Mouse (Mus musculus) liver, embryonic 14.5 days (tissue): ENCODE measurements around the gene Sft2d2. TPM values are rescaled to one million over a fixed set of nuclear protein-coding genes. Genes with fewer than 3 reads are reported as not detected.

Source experiments
- ATAC-seq: fragments of 200-750 bp; cut with Nextera tagmentation; 2 replicates; pipeline ENCODE4 v1.8.0; 2017; ENCODE audit warnings: moderate number of reproducible peaks, mild to moderate bottlenecking, moderate library complexity; ENCODE audit not compliant: insufficient read depth
- DNase-seq, 3 experiments: peaks; one replicate each; pipeline ENCODE4 v3.0.0-alpha.2; 2012 to 2013; ENCODE audit warnings: low read depth in 3 of 3, low spot score in 3 of 3
- H3K27ac ChIP-seq: fragments of 300-500 bp; sonication (generic); 2 replicates; pipeline ENCODE4 v1.5.1; 2014; ENCODE audit warnings: moderate library complexity, mild to moderate bottlenecking, control low read depth, inconsistent platforms
- H3K27me3 ChIP-seq: fragments of 300-500 bp; sonication (generic); 2 replicates; pipeline ENCODE4 v1.6.1; 2014; ENCODE audit warnings: mild to moderate bottlenecking, low read length, moderate library complexity; ENCODE audit not compliant: control insufficient read depth, insufficient read depth
- H3K36me3 ChIP-seq: fragments of 300-500 bp; sonication (generic); replicated peaks from 2 replicates; pipeline ENCODE4 v1.6.1; 2014; ENCODE audit warnings: low read depth; ENCODE audit not compliant: control insufficient read depth, insufficient read depth
- H3K4me1 ChIP-seq, 2 experiments: fragments of 200-500 bp in 1 of 2; fragments of 300-500 bp in 1 of 2; sonication (generic) in 1 of 2; replicated peaks; 2 replicates each; pipeline ENCODE4 v1.6.1; 2012 to 2014; ENCODE audit warnings: antibody characterized with exemption in 1 of 2, inconsistent platforms in 1 of 2, low read length in 1 of 2; ENCODE audit not compliant: control insufficient read depth in 2 of 2, insufficient read depth in 2 of 2
- H3K4me2 ChIP-seq: fragments of 300-500 bp; sonication (generic); 2 replicates; pipeline ENCODE4 v1.6.1; 2014; ENCODE audit warnings: low read depth, mild to moderate bottlenecking, control low read depth, moderate library complexity
- H3K4me3 ChIP-seq, 2 experiments: fragments of 200-500 bp in 1 of 2; fragments of 300-500 bp in 1 of 2; sonication (generic) in 1 of 2; 2 replicates each; pipeline ENCODE4 v1.5.1; 2012 to 2014; ENCODE audit warnings: low read depth in 2 of 2, low read length in 2 of 2, mild to moderate bottlenecking in 2 of 2, control low read depth in 1 of 2, inconsistent platforms in 1 of 2, moderate library complexity in 1 of 2; ENCODE audit not compliant: insufficient read depth in 1 of 2
- H3K9ac ChIP-seq: fragments of 300-500 bp; sonication (generic); replicated peaks from 2 replicates; pipeline ENCODE4 v1.6.1; 2014; ENCODE audit warnings: mild to moderate bottlenecking, control low read depth, moderate library complexity
- H3K9me3 ChIP-seq: fragments of 300-500 bp; sonication (generic); 2 replicates; pipeline ENCODE4 v1.6.1; 2016; ENCODE audit warnings: low read length, mixed read lengths; ENCODE audit not compliant: control insufficient read depth
- CTCF ChIP-seq: IDR thresholded peaks from 2 replicates; pipeline ENCODE4 v1.5.1; 2016; ENCODE audit warnings: antibody characterized with exemption, low read depth, control low read depth
- EP300 ChIP-seq: IDR thresholded peaks from 2 replicates; pipeline ENCODE4 v1.6.1; 2016; ENCODE audit warnings: antibody characterized with exemption, low read depth
- WGBS: fragments of 180-500 bp; shearing (Covaris S2); extraction: QIAGEN DNeasy Blood & Tissue Kit; methylation state at CpG from one replicate; pipeline ENCODE4 v1.1.7; 2014; ENCODE audit not compliant: insufficient replicate concordance; 5-methylcytosine and 5-hydroxymethylcytosine counted together
- polyA plus RNA-seq, 2 experiments: library from polyadenylated mRNA; depleted of rRNA in 1 of 2; stranded (reverse) in 1 of 2; unstranded in 1 of 2; fragments of >200 nt; fragmentation: Nextera tagmentation in 1 of 2; extraction: Ambion mirVana in 1 of 2; gene quantifications; 2 replicates each; pipeline versions ENCODE4 v1.2.1 to v1.2.3; 2012 to 2014

Gene Sft2d2
- polyA plus RNA-seq, 2 experiments: 5.0 to 8.0 TPM

DNA sequence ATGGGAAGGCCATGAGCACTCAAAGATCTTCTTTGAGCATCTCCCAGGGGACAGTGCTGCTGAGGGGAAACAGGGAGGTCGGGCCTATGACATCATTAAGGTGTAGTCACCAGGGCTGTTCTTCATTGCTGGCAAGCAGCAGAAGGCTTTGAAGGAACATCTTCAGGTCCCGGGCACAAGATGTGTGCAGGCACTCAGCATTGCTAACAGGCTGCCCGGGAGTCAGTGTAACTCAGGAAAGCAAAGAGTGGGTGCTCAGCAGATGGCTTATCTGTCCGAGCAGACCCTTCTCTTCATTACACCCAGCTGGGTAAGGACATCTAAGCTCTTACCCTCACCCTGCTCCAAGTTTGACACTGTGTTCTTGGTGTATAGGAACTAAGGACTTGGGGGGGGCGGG is 14.9 kb downstream of the Sft2d2 start:
- H3K36me3 ChIP-seq: no peaks in the 10 kb centered on the region; the same call in 1 of the 2 replicates
- ATAC-seq (no peak), DNase-seq (no peak)
- H3K27me3 ChIP-seq: no peaks in the 10 kb centered on the region
- H3K27ac ChIP-seq: no peak overlapping the region
- no peak for TF ChIP-seq EP300
- TF ChIP-seq CTCF: no peak
- H3K4me2 ChIP-seq: no peak overlapping the region
- 64% methylated on average over 5 of the region's 5 CpGs for WGBS
- no peak overlapping the region for H3K9ac ChIP-seq
- no peak overlapping the region for H3K4me3 ChIP-seq
- H3K4me1 ChIP-seq: peaks cover 0 to 3% of the 10 kb centered on the region in 2 experiments; a peak in 2 of 4 replicates
- H3K9me3 ChIP-seq: no peaks in the 10 kb centered on the region

DNA sequence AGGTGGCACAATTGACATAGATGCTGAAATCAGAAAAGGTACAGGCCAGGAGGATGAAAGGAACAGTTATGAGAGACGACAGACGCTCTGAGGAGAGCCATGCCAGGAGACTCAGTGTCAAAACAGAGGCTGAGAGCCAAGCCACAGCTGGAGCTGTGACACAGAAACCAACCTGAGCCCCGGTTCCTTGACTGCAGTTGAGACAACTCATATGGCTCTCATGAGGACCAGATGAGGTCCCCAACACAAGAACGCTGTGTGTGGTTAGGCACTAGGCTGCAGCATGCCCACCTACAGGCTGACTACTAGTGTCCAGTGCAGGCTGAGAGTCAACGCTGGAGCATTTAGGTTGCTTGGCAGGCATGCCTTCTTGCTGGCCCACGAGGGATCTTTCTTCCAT is 16.2 kb downstream of the Sft2d2 start:
- DNase-seq (no peak), ATAC-seq (no peak)
- Histone ChIP-seq H3K27ac (no peak overlapping the region), H3K27me3 (no peaks in the 10 kb centered on the region), H3K9me3 (no peaks in the 10 kb centered on the region), H3K4me2 (no peak overlapping the region), H3K4me1 (0 out of 4 replicates have a peak, but pooled peaks cover 0 to 2% of the 10 kb centered on the region in 2 experiments), H3K9ac (no peak overlapping the region), H3K36me3 (no peaks in the 10 kb centered on the region; the same call in 1 of the 2 replicates), H3K4me3 (no peak overlapping the region)
- 74% methylated on average over 6 of the region's 6 CpGs for WGBS
- TF ChIP-seq CTCF (no peak), EP300 (no peak)

DNA sequence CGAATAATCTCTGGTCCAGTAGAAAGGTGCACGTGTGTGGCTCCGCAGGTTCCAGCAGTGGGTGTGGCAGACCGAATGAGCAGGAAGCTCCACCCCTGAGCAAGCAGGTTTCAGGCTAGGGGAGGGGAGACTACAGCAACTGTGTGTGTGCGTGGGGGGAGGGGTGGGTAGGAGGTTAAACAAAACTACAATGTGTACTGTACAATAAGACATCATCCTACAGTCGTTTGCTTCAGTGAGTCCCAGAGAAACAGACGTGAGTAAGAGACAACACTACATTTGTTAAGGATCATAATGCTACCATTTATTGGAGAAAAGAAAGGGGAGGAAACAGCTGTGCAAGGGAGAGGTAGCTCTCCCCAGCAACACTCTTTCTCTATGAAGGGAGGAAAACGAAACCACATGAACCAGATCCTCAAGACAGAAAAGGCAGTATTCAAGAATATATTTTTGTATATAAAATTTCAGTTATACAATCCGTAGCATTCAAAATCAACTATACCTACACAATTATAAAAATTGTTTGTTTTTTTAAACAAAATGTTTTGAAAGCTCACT is 20.1 kb downstream of the Sft2d2 start:
- H3K4me1 ChIP-seq: 0 out of 4 replicates have a peak, but pooled peaks cover 0 to 2% of the 10 kb centered on the region in 2 experiments

DNA sequence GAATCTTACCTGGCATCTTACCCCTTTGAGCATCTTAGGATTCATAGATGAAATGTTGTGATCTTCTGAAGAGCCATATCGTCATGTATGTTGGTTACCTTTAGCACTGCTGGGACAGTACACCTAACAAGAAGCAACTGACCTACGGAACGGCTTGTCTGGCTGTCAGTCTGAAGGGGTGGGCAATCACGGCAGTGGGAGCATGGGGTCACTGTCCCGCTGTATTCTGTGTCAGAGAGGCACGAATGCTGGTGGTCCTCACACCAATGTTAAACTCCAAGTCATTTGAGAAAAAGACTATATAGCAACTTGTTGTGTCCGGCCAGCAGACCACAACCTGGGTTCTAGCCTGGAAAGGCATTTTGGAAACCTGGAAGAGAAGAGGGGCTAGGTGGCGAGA is 23.0 kb downstream of the Sft2d2 start:
- Histone ChIP-seq H3K9me3 (no peaks in the 10 kb centered on the region), H3K4me1 (0 out of 4 replicates have a peak, but pooled peaks cover 0 to 2% of the 10 kb centered on the region in 2 experiments), H3K4me2 (no peak overlapping the region), H3K4me3 (no peak overlapping the region), H3K27ac (no peak overlapping the region), H3K36me3 (no peaks in the 10 kb centered on the region), H3K27me3 (no peaks in the 10 kb centered on the region), H3K9ac (no peak overlapping the region)
- ATAC-seq: no peak
- no peak for DNase-seq
- TF ChIP-seq CTCF (no peak), EP300 (no peak)
- WGBS: 73% methylated on average over 7 of the region's 8 CpGs

More for the DNA sequence above, 20.1 kb downstream of the Sft2d2 start:
- no peaks in the 10 kb centered on the region for H3K27me3 ChIP-seq
- no peaks in the 10 kb centered on the region; the same call in 1 of the 2 replicates for H3K36me3 ChIP-seq
- 45% methylated on average over 9 of the region's 9 CpGs for WGBS
- no peak overlapping the region for H3K27ac ChIP-seq
- no peak overlapping the region for H3K9ac ChIP-seq
- ATAC-seq (no peak), DNase-seq (no peak)
- no peak overlapping the region for H3K4me3 ChIP-seq
- TF ChIP-seq CTCF (no peak), EP300 (no peak)
- H3K9me3 ChIP-seq: no peaks in the 10 kb centered on the region
- H3K4me2 ChIP-seq: no peak overlapping the region

DNA sequence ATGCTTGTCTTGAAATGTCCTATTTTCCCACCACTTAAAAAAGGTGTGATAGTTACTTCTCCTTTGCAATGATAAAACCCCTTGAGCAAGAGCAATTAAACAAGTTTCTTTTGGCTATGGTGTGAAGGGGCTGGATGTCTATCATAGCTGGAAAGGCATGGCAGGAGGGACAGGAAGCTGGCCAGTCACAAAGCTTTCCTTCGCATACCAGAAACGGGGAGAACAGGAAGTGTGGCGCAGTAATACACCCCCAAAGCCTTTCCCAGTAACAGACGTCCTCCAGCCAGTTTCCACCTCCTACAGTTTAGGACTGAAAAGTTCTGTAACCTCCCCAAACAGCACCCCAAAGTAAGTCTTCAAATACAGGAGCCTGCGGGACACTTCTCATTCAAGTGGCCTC is 24.1 kb downstream of the Sft2d2 start:
- H3K27ac ChIP-seq: no peak overlapping the region

More for the DNA sequence above, 24.1 kb downstream of the Sft2d2 start:
- H3K9ac ChIP-seq: no peak overlapping the region
- no peak for TF ChIP-seq CTCF
- TF ChIP-seq EP300: no peak
- 0 out of 4 replicates have a peak, but pooled peaks cover 0 to 2% of the 10 kb centered on the region in 2 experiments for H3K4me1 ChIP-seq
- DNase-seq: no peak
- no peak for ATAC-seq
- 25% methylated on average over 5 of the region's 5 CpGs for WGBS
- no peak overlapping the region for H3K4me2 ChIP-seq
- no peaks in the 10 kb centered on the region for H3K36me3 ChIP-seq
- no peak overlapping the region for H3K4me3 ChIP-seq
- H3K9me3 ChIP-seq: no peaks in the 10 kb centered on the region
- H3K27me3 ChIP-seq: no peaks in the 10 kb centered on the region
